Mouse (Mus musculus) kidney, postnatal 10 days (tissue): ENCODE measurements around the gene Dhps.
"Not testable (repeated sequence)": the region's sequence is repeated elsewhere in the genome, so short reads cannot be mapped to it uniquely, and the experiment has no call there.

ENCODE experiments used
- DNase-seq: peaks from one replicate; pipeline ENCODE4 v3.0.0; 2021; ENCODE audit warnings: mixed read lengths

Dhps gene

GRCm38 (mm10) chr8:85062603-85063002, 9.0 kb upstream of the Dhps start:
- no peak for DNase-seq

DNA sequence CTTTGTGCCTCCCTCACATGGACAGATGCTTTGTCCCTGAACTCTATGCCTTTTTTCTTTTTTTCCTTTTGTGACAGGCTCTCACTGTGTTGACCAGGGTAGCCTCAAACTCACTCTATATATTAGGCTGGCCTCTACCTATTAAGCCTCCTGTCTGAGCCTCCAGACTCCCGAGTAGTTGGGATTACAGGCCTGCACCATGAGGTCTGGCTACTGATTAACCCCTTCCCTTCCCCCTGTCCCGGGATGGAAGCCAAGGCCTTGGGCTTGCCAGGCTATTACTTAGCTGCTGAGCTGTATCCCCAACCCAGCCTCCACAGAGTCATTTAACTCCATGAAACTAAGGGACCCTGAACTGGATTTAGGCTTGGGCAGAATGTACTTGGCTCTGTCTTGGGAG, 6.3 kb upstream of the Dhps start:
- peak; percentile 78 for DNase-seq

DNA sequence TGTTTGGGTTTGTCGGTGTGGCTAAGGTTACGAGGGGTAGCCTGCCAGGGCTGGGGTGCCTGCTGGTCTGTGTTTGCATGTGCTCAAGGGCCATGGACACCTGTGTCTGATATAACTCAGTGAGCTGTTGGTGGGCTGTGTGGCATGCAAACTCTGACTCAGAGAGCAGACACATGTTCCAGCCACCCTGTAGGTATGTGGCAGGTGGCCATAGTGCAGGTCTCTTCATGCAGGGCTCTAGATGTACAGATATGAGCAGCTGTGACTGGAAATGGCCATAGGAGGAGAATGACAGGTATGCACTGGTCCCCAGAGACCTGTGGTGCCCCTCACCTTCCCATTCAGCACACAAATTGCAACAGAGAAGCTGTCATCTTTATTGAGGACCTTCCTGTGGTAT, 4.4 kb upstream of the Dhps start:
- no peak for DNase-seq

- no peak for DNase-seq
These were observed 3.6 kb upstream of the Dhps start, which contains the start of gene Gm5741 for GRCm38 (mm10) chr8:85067982-85068381. Gene Gm5741 (minus strand): TSS chr8:85067982.

DNA sequence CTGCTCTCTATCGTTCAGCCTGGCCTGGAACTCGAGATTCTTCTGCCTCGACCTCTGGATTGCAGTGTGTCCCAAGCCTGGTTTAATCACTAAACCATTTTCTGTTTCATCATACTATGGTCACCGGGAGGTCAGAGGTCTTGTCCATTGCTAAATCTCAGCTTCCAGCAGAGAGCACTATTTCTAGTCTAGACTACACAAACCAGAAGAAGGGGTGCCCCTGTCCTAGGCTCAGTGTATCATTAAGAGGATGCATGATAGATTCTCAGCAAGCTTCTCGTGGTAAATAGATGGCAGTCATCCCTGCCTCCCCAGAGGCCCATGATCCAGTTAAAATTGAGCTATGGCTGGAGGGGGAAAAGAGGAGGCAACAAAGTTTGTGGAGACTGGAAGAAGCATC, 516 bp upstream of the Dhps start:
- no peak for DNase-seq

GRCm38 (mm10) chr8:85072364-85072929, 890 bp downstream of the Dhps start:
- no peak for DNase-seq

DNA sequence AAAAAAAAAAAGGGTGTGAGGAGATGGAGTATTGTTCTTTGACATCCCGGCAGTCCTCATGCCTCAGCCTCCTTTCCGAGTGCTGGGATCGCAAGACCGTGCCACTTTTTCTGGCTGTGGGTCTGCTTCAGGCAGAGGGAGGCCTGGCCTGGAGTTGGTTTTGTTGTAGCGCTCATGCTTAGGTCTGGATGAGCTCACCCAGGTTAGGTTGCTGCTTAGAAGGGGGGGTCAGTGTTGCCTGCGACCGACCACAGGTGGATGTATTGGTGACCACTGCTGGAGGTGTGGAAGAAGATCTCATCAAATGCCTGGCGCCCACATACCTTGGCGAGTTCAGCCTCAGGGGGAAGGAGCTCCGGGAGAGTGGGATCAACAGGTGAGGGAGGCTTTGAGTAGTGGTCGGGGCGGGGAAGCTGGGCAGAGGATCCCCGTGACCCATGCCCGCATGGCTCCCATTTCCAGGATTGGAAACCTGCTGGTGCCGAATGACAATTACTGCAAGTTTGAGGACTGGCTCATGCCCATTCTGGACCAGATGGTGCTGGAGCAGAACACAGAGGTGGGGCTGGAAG, 1.6 kb downstream of the Dhps start:
- no peak for DNase-seq

DNA sequence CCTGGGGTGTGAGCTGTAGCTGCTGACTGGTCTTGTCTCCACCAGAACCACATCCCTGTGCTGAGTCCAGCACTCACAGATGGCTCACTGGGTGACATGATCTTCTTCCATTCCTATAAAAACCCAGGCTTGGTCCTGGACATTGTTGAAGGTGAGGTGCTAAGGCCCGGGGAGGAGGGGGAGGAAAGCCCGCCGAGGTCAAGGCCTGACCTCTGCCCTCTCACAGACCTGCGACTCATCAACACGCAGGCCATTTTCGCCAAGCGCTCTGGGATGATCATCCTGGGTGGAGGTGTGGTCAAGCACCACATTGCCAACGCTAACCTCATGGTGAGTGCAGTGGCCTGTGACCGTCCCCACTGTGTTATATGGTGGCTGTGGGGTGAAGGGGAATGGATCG, 2.6 kb downstream of the Dhps start:
- DNase-seq, result no peak

- no peak for DNase-seq
These were observed 3.1 kb downstream of the Dhps start for GRCm38 (mm10) chr8:85074617-85075016.

- peak; percentile 71 for DNase-seq
These were observed 4.4 kb downstream of the Dhps start for GRCm38 (mm10) chr8:85076001-85076400.

- DNase-seq, result peak; percentile 88
These were observed 5.4 kb downstream of the Dhps start for GRCm38 (mm10) chr8:85076993-85077392.

DNA sequence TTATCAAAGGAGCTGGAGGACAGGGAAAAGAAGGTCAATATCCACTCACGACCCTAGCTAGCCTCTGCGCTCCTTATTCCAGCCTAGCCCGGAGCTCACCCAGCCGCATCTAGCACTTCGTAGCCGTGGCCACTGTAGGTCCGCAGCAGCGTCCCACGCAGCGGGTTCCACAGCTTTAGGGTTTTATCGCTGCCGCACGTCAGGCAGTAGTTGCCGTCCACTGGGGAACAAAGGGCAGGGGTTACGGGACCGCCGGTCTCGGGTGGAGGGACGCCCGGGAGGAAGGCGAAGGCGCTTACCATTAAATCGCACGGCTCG, 8.6 kb downstream of the Dhps start:
- DNase-seq, result no peak

DNA sequence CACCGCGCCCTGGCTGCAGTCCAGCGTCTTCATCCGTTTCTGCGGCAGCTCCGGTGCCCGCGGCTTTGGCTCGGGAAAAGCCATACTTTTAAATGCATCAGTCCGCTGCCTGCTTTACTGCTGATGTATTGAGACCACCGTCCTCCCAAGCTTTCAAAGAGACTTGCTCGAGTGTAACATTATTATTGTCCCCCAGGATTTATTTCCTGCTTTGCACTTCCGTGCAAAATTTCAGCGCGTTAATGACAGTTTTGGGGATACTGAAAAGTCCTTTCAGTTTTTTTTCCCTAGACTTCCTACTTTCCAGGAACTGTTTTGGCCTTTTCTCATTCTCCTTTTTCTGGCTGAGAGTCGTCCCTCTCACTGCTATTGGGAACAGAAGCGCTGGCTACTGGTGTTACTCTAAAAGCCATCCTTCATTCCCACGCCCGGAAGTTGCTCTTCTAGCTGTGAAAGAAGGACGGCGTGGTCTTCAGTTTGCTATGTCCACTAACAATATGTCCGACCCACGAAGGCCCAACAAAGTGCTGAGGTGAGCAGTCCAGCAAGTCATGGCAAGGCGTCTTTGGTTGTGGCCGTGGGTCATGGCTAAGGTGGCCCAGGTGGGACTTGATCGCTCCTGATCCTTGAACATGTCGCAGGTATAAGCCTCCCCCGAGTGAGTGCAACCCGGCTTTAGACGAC, 9.1 kb downstream of the Dhps start, which contains the start of gene Wdr83os:
Wdr83os (plus strand) TSS at position 209 of the 684 bp plus-strand sequence.
- DNase-seq, result peak; percentile 67

DNA sequence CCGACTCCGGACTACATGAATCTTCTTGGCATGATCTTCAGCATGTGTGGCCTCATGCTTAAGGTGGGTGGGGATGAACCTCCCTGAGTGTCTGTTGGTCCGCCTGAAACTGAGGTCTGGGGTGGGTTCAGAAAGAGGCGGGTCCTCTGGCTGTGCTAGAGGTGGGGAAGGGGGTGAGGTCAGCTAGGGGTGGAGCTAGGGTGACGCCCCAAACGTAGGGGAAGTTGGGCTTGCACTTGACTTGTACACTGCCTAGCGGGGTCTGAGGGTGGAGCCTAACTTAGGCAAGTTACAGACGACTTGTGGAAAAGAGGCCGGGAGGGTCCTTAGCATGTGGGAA, 9.6 kb downstream of the Dhps start, which contains the start of gene Wdr83:
Wdr83 (minus strand) TSS at position 91 of the 340 bp plus-strand sequence.
- peak; percentile 54 for DNase-seq

DNA sequence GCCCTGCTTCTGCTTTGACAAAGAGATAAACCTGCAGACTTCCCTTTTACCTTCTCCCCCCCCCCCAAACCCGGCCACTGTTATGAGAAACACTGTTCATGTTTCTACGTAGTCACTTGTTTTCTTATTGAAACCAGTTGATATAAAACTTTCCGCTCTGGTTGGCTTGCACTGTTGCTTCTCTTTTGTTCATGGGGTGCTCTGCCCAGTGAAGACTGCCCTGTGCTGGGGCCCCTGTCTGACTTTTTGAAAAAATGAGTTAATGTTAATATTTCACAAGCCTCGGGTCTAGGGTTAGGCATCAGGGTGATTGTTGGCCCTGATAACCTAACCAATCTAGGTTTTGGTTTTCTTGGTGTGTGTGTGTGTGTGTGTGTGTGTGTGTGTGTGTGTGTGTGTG, 10.6 kb downstream of the Dhps start:
- not testable (repeated sequence) for DNase-seq

DNA sequence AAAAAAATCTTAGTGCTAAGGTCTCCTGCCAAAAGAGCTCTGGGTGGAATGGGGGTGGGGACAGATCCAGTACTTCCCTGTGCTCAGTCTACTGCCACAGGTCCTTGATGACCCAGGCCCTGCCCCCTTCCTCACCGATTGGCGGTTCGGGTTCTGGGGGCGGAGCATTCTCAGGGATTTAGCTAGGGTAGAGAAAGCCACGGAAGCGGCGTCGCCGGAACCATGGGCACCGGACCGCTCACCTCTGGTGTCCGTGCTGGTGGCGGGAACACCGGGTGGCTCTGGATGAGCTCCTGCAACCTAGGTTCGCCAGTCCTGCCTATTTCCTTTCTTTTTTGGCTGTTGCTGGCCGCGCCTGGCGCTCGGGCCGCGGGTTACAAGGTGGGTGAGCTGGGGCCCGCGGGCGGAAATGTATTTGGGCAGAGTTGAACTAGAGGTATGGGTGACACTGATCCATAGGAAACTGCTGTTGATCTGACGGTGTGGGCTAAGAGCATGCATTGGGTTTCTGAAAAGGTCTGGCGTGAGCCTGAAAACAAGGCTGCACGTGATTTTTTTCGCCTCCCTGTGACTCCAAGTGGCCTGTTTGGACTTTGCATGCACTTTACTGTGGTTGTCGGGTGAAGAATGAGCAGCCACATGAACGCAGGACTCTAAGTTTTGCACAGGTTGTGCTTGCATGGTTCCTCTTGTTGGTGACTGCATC, 11.7 kb downstream of the Dhps start, which contains the start of gene Man2b1:
Man2b1 (plus strand) TSS at position 163 of the 706 bp plus-strand sequence.
- DNase-seq, result peak; percentile 93

DNA sequence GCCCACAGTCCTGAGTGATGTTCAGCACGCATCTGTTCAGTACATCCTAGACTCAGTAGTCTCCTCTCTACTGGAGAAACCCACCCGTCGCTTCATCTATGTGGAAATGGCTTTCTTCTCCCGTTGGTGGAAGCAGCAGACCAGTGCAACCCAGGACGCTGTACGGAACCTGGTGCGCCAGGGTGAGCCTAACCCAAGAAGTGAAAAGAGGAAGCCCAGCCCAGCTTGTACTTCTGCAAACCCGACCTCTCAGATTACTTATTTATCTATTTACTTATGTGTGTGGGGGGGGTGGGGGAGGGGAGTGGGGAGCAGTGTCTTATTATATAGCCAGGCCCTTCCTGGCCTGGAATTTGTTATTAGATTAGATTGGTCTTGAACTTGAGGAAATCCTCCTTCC, 13.1 kb downstream of the Dhps start:
- peak; percentile 8 for DNase-seq

DNA sequence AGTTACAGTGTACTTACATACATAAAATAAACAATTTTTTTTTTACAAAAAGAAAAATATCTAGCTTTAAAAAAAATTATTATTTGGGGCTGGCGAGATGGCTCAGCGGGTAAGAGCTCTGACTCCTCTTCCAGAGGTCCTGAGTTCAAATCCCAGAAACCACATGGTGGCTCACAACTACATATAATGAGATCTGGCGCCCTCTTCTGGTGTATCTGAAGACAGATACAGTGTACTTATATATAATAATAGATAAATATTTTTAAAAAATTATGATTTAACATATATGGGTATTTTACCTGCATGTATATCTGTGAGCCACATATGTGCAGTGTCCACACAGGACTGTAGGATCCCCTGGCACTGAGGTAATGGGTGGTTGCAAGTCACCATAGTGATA, 14.7 kb downstream of the Dhps start:
- DNase-seq, result peak; percentile 9

GRCm38 (mm10) chr8:85088771-85089170, 17.2 kb downstream of the Dhps start:
- no peak for DNase-seq

DNA sequence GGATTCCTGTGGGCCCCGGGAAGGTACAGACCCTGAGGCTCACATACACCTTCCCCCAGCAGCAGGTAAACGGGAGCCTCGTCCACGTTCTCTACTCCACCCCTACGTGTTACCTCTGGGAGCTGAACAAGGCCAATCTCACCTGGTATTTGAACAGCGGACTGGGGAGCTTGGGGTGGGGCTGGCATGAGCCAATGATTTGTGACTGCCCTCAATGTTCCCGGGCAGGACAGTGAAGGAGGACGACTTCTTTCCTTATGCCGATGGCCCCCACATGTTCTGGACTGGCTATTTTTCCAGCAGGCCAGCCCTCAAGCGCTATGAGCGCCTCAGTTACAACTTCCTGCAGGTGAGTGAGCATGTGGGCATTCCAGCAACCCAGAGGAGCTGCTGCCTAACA, 19.3 kb downstream of the Dhps start:
- DNase-seq, result no peak

DNA sequence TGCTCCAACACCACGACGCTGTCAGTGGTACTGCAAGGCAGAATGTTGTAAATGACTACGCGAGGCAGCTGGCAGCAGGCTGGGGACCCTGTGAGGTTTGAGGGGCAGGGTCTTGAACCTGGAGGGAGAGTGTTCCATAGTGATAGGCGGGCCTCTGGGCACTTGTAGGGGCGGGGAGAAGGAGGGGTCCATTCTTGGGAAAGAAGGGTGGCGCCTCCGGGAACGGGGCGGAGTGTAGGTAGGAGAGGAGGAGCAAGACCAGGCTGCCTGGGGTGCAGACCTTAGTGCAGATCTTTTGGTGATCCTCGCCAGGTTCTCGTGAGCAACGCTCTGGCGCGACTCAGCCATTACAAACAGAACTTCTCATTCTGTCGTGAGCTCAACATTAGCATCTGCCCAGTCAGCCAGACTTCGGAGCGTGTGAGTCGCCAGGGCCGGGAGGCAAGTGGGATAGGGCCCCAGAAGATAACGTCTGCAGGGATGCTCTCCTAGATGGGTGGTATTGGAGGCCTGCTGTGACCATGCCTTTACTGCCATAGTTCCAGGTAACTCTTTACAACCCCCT, 20.1 kb downstream of the Dhps start:
- no peak for DNase-seq

GRCm38 (mm10) chr8:85095051-85095450, 23.5 kb downstream of the Dhps start:
- DNase-seq, result no peak

DNA sequence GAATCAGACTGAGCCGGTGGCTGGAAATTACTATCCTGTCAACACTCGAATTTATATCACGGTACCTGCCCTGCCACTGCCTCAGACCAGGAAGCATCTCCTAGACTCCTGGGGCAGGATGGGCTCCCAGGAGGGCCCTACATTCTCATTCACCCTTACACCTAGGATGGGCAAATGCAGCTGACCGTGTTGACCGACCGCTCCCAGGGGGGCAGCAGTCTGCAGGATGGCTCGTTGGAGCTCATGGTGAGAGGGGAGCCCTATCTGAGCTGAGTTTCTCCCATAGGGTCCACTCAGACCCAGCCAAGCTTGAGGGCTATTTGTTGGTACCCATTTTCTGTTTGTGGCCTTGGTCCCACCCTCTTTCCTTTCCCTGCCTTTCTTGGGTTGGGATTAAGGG, 24.0 kb downstream of the Dhps start:
- DNase-seq, result no peak

- DNase-seq, result no peak
These were observed 24.6 kb downstream of the Dhps start for GRCm38 (mm10) chr8:85096196-85096595.
